Mouse (Mus musculus) thymus, adult 2 months (tissue): Measurements from ENCODE around the gene Nckap5.

Experiments used
- CTCF ChIP-seq: fragments of 200-500 bp; IDR thresholded peaks from 2 replicates; pipeline ENCODE4 v1.5.1; 2012; ENCODE audit warnings: mild to moderate bottlenecking, control low read depth, low read length, moderate library complexity, borderline replicate concordance; ENCODE audit not compliant: control insufficient read depth, poor library complexity, insufficient read depth; ENCODE audit errors: extremely low read depth
- POLR2A ChIP-seq: fragments of 200-500 bp; IDR thresholded peaks from 2 replicates; pipeline ENCODE4 v1.6.1; 2012; ENCODE audit warnings: mild to moderate bottlenecking, low read length, control low read depth, moderate library complexity; ENCODE audit not compliant: control insufficient read depth, poor library complexity, insufficient read depth; ENCODE audit errors: extremely low read depth

GRCm38 (mm10) chr1:126731691-126732090 is 98.9 kb downstream of the Nckap5 start:
- TF ChIP-seq POLR2A (no peak), CTCF (no peak)
